Mouse (Mus musculus): ENCODE results near the gene Muc5ac. TPM values are rescaled to one million over a fixed set of nuclear protein-coding genes. Genes with fewer than 3 reads are reported as not detected.

Muc5ac gene
- total and polyA plus RNA-seq, 2 experiments from 2014 or later, result not detected

GRCm38 (mm10) chr7:141817355-141818075 lies 28.7 kb downstream of the Muc5ac start:
- TF ChIP-seq CTCF (IDR thresholded peaks at IDR 0.05; ENCODE audit: low read depth) (no peak), EP300 (IDR thresholded peaks at IDR 0.05; ENCODE audit: low read depth) (no peak)
- Histone ChIP-seq H3K27ac (ENCODE audit: low read depth) (no peak overlapping the region), H3K9me3 (replicated peaks; ENCODE audit: control insufficient read depth, low read length) (no peaks in the 10 kb centered on the region), H3K9ac (replicated peaks; ENCODE audit: low read depth, low read length) (no peak overlapping the region), H3K27me3 (ENCODE audit: control insufficient read depth, insufficient read depth, low read length) (no peaks in the 10 kb centered on the region), H3K4me3 (ENCODE audit: low read depth, low read length) (no peak overlapping the region), H3K4me2 (ENCODE audit: low read depth, low read length) (no peak overlapping the region), H3K4me1 (ENCODE audit: control insufficient read depth, insufficient read depth) (no peaks in the 10 kb centered on the region), H3K36me3 (replicated peaks; ENCODE audit: control insufficient read depth, insufficient read depth, low read length) (no peaks in the 10 kb centered on the region)
- no peak for DNase-seq (ENCODE audit: low spot score)
- no peak for ATAC-seq (ENCODE audit: insufficient read depth, low read depth)
- WGBS, result 66% methylated on average over 11 of the region's 11 CpGs

DNA sequence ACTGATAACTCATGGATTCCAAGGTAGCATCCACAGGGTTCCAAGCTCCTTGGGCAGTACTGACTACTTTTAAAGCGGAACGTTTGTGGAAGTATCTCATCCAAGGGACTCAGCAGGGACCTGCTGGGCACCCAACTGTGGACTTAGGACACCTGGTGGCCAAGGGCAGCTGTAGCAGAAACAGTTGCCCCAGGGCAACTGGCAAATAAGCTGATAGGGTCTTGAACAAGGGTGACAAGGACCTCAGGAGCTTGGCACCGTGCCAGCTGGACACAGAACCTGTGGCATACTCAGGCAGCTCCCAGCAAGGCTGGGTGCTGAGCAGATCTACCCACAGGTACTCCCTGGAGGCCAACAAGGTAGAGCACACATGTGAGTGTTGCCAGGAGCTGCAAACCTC lies 29.5 kb downstream of the Muc5ac start:
- Histone ChIP-seq H3K36me3 (replicated peaks; ENCODE audit: control insufficient read depth, insufficient read depth, low read length) (no peaks in the 10 kb centered on the region), H3K4me1 (ENCODE audit: control insufficient read depth, insufficient read depth) (no peaks in the 10 kb centered on the region), H3K4me3 (ENCODE audit: low read depth, low read length) (no peak overlapping the region), H3K9ac (replicated peaks; ENCODE audit: low read depth, low read length) (no peak overlapping the region), H3K27ac (ENCODE audit: low read depth) (no peak overlapping the region), H3K4me2 (ENCODE audit: low read depth, low read length) (no peak overlapping the region), H3K9me3 (replicated peaks; ENCODE audit: control insufficient read depth, low read length) (no peaks in the 10 kb centered on the region), H3K27me3 (ENCODE audit: control insufficient read depth, insufficient read depth, low read length) (no peaks in the 10 kb centered on the region)
- no peak for TF ChIP-seq CTCF (IDR thresholded peaks at IDR 0.05; ENCODE audit: low read depth)
- no peak for DNase-seq (ENCODE audit: low spot score)
- WGBS, result 61% methylated on average over 3 of the region's 3 CpGs
- ATAC-seq (ENCODE audit: insufficient read depth, low read depth), result no peak

- no peak for ATAC-seq (ENCODE audit: insufficient read depth, low read depth)
- H3K27ac ChIP-seq (ENCODE audit: low read depth), result no peak overlapping the region
- no peak for DNase-seq (ENCODE audit: low spot score)
- no peaks in the 10 kb centered on the region for H3K9me3 ChIP-seq (replicated peaks; ENCODE audit: control insufficient read depth, low read length)
- H3K36me3 ChIP-seq (replicated peaks; ENCODE audit: control insufficient read depth, insufficient read depth, low read length), result no peaks in the 10 kb centered on the region
- no peak overlapping the region for H3K4me2 ChIP-seq (ENCODE audit: low read depth, low read length)
- no peak overlapping the region for H3K4me3 ChIP-seq (ENCODE audit: low read depth, low read length)
- H3K4me1 ChIP-seq (ENCODE audit: control insufficient read depth, insufficient read depth), result no peaks in the 10 kb centered on the region
- H3K27me3 ChIP-seq (ENCODE audit: control insufficient read depth, insufficient read depth, low read length), result no peaks in the 10 kb centered on the region
- WGBS, result 44% methylated on average over 4 of the region's 4 CpGs
- no peak for TF ChIP-seq EP300 (IDR thresholded peaks at IDR 0.05; ENCODE audit: low read depth)
- no peak for TF ChIP-seq CTCF (IDR thresholded peaks at IDR 0.05; ENCODE audit: low read depth)
- no peak overlapping the region for H3K9ac ChIP-seq (replicated peaks; ENCODE audit: low read depth, low read length)
Observed at GRCm38 (mm10) chr7:141822582-141823261, 34.0 kb downstream of the Muc5ac start.

DNA sequence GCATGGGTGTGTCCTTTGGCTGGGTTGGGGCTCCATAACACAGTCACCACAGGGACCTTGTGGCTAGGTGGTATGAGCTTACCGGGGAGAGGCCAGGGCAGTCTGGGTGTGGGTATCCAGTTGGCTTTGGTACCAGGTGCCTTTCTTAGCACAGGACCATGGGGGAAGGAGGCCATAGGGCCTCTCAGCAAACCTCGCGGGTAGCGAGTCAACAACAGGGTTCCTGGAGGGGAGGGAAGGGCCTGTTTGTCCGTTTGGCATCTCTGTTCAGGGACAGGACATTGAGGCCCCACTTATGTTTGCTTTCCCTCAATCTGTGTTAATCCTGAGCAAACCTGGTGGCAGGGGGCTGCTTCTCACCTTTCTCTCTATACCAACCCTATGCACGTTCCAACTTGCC lies 34.9 kb downstream of the Muc5ac start:
- Histone ChIP-seq H3K27ac (ENCODE audit: low read depth) (no peak overlapping the region), H3K4me2 (ENCODE audit: low read depth, low read length) (no peak overlapping the region), H3K36me3 (replicated peaks; ENCODE audit: control insufficient read depth, insufficient read depth, low read length) (no peaks in the 10 kb centered on the region), H3K4me3 (ENCODE audit: low read depth, low read length) (no peak overlapping the region), H3K9ac (replicated peaks; ENCODE audit: low read depth, low read length) (no peak overlapping the region), H3K4me1 (ENCODE audit: control insufficient read depth, insufficient read depth) (no peaks in the 10 kb centered on the region), H3K27me3 (ENCODE audit: control insufficient read depth, insufficient read depth, low read length) (no peaks in the 10 kb centered on the region), H3K9me3 (replicated peaks; ENCODE audit: control insufficient read depth, low read length) (no peaks in the 10 kb centered on the region)
- TF ChIP-seq EP300 (IDR thresholded peaks at IDR 0.05; ENCODE audit: low read depth) (no peak), CTCF (IDR thresholded peaks at IDR 0.05; ENCODE audit: low read depth) (no peak)
- no peak for ATAC-seq (ENCODE audit: insufficient read depth, low read depth)
- WGBS, result 75% methylated on average over 6 of the region's 6 CpGs
- DNase-seq (ENCODE audit: low spot score), result no peak

DNA sequence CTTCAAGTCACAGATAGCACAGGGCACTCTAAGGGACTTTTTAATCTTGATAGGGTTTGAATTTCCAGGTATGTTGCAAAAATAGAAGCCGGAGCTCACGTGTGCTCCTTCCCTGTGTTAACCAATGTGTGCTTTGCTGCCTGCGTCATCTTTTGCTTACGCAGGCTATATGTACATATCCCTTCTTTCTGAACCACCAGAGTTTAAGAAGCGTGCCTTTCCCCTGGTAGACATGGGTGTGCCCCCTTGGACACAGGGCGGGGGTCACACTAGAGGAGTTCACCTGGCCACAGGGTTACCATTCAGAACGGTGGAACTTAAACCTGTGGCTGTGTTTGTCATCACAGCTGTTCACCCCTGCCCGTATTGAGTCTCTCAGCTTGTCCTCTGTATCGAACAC lies 35.6 kb downstream of the Muc5ac start:
- Histone ChIP-seq H3K4me2 (ENCODE audit: low read depth, low read length) (no peak overlapping the region), H3K36me3 (replicated peaks; ENCODE audit: control insufficient read depth, insufficient read depth, low read length) (no peaks in the 10 kb centered on the region), H3K9ac (replicated peaks; ENCODE audit: low read depth, low read length) (no peak overlapping the region), H3K4me1 (ENCODE audit: control insufficient read depth, insufficient read depth) (no peaks in the 10 kb centered on the region), H3K9me3 (replicated peaks; ENCODE audit: control insufficient read depth, low read length) (no peaks in the 10 kb centered on the region), H3K4me3 (ENCODE audit: low read depth, low read length) (no peak overlapping the region), H3K27ac (ENCODE audit: low read depth) (no peak overlapping the region), H3K27me3 (ENCODE audit: control insufficient read depth, insufficient read depth, low read length) (no peaks in the 10 kb centered on the region)
- TF ChIP-seq CTCF (IDR thresholded peaks at IDR 0.05; ENCODE audit: low read depth) (no peak), EP300 (IDR thresholded peaks at IDR 0.05; ENCODE audit: low read depth) (no peak)
- ATAC-seq (ENCODE audit: insufficient read depth, low read depth) (no peak), DNase-seq (ENCODE audit: low spot score) (no peak)
- WGBS, result 85% methylated on average over 9 of the region's 9 CpGs
